Mouse (Mus musculus) bone marrow, adult 2 months (tissue): ENCODE measurements around the gene Zfp131.

Experiments
- CTCF ChIP-seq: fragments of 200-500 bp; IDR thresholded peaks from 2 replicates; pipeline ENCODE4 v1.5.1; 2011; ENCODE audit warnings: low read length, control low read depth; ENCODE audit not compliant: control insufficient read depth, insufficient read depth
- POLR2A ChIP-seq: fragments of 200-500 bp; IDR thresholded peaks from 2 replicates; pipeline ENCODE4 v1.6.1; 2011; ENCODE audit warnings: low read depth, mild to moderate bottlenecking, control low read depth, low read length, borderline replicate concordance; ENCODE audit not compliant: control insufficient read depth

DNA sequence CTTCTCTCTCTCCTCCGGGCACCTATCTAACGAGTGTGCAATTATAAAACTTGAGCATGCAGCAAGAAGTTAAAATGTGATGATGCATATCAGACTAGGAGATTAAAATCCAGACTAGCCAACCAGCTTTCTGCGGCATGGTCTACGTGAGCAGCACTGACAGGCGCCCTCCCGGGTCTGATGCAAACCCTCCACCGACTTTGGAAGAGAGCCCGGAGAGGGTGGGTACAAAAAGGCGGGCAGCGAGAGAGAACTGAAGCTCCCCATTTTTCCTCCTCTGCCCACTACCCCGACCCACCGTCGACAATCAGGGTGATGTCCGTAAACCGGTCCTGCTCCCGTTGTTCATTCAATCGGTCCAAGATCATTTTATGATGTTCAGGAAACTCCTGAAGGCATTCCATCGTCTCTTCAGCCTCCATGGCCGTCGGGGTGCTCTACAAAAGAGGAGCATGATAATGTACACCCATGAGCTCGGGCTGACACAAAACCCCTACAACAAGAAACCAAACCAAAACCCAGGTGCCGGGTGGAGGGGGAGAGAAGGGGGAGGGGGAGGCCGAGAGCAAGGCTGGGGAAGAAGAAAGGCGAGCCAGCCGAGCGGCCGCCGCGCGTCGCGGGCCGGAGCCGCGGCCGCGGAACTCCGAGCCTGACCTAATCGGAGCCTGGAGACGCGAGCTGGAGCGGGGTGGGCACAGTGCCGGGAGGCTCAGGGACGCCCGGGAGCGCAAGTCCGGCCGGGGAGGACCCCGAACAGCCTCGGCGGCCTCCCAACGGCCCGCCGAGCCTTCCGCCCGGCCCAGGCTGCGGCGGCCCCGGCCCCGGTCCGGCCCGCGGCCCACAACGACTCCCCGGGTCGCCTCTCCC is 605 bp downstream of the Zfp131 start:
- TF ChIP-seq CTCF (no peak), POLR2A (peak; percentile 32; the same call in 1 of the 2 replicates)
